ENCODE assay signal across 26 mouse cellular contexts in genomic region chr6:113034466-113034865, GRCm38 (mm10). TPM values are rescaled to one million over a fixed set of nuclear protein-coding genes. Genes with fewer than 3 reads are reported as not detected.
A peak's percentile ranks its signal among the peaks of the same experiment; 100 is the strongest.
DNase-seq lines count a peak whose midpoint lies in the region; ATAC-seq lines count a peak whose summit lies in the region.
"Had no signal": no experiment of that assay in that cellular context is flagged by ENCODE, and none has a peak within 500 bp of the region (broad histone marks: within the 10 kb centered on the region; RNA-seq: fewer than 3 reads in every experiment).

No protein-coding gene starts in this region.

- no peak for ATAC-seq in stomach, embryonic 15.5 days (ENCODE audit: insufficient read depth, low FRiP score, low read depth)
- ATAC-seq: forebrain, postnatal 0 days; hindbrain, embryonic 16.5 days had no signal

- H3K27ac ChIP-seq in stomach, embryonic 15.5 days, result peak overlapping the region; percentile 5; the same call in 1 of the 2 replicates
- H3K27ac ChIP-seq: heart, adult 2 months; liver, embryonic 15.5 days; midbrain, embryonic 12.5 days; neural tube, embryonic 12.5 days had no signal

- DNase-seq in heart, adult 11 months, result peak; percentile 54
- DNase-seq in heart, postnatal 4 days, result no peak
- peak; percentile 29 for DNase-seq in right cerebral cortex, adult 18-20 months
- DNase-seq in right cerebral cortex, postnatal 10 days (ENCODE audit: low spot score in 2 of 2), result no peak
- no peak for DNase-seq in ovary, postnatal 10 days (ENCODE audit: low spot score)
- DNase-seq in lung, postnatal 10 days, result no peak
- DNase-seq: adrenal gland, postnatal 14 days; cerebellum, adult 11-12 months; cerebellum, postnatal 10 days; forebrain, postnatal 0 days; gastrocnemius, postnatal 25 days; heart, adult 2 months; heart, postnatal 14 days; kidney, adult 8-10 months; kidney, postnatal 10 days; liver; lung, embryonic 14.5 days; right cerebral cortex, postnatal 25 days; thymus, adult 2 months; thymus, postnatal 36 days had no signal

- no peak overlapping the region for H3K4me2 ChIP-seq in stomach, embryonic 15.5 days
- H3K4me2 ChIP-seq: liver, embryonic 15.5 days; lung, embryonic 14.5 days; midbrain, embryonic 12.5 days; neural tube, embryonic 12.5 days had no signal

- H3K9me3 ChIP-seq in stomach, embryonic 15.5 days, result no peaks in the 10 kb centered on the region
- H3K9me3 ChIP-seq: liver, embryonic 15.5 days; midbrain, embryonic 12.5 days; neural tube, embryonic 12.5 days had no signal

- H3K27me3 ChIP-seq in stomach, embryonic 15.5 days (replicated peaks), result no peaks in the 10 kb centered on the region
- H3K27me3 ChIP-seq: liver, embryonic 15.5 days; neural tube, embryonic 12.5 days had no signal

- 70% methylated on average over 6 of the region's 6 CpGs for WGBS in stomach, embryonic 15.5 days

- no peak overlapping the region for H3K4me3 ChIP-seq in stomach, embryonic 15.5 days (replicated peaks)
- H3K4me3 ChIP-seq: heart, adult 2 months; liver, embryonic 15.5 days; midbrain, embryonic 12.5 days; myocyte; neural tube, embryonic 12.5 days had no signal

- H3K4me1 ChIP-seq in stomach, embryonic 15.5 days, result no peaks in the 10 kb centered on the region

- H3K36me3 ChIP-seq in stomach, embryonic 15.5 days, result no peaks in the 10 kb centered on the region
- H3K36me3 ChIP-seq: liver, embryonic 15.5 days; midbrain, embryonic 12.5 days; neural tube, embryonic 12.5 days had no signal

- H3K9ac ChIP-seq in stomach, embryonic 15.5 days, result no peak overlapping the region
- H3K9ac ChIP-seq: forebrain, postnatal 0 days; liver, embryonic 15.5 days; lung, embryonic 14.5 days; midbrain, embryonic 12.5 days; neural tube, embryonic 12.5 days had no signal

RNA-seq across cellular contexts. Expression of gene Thumpd3, which starts 11.6 kb away (rescaled TPM):
- total RNA-seq in heart, postnatal 4 days (2021), result 10 to 100 TPM; 21.4 to 24.5 TPM
- 52.1 and 52.3 TPM in 2 replicates for polyA plus RNA-seq in stomach, embryonic 15.5 days (2015; fragmentation: Nextera tagmentation; extraction: Ambion mirVana)

RNA-seq across cellular contexts. Expression of gene Setd5, which starts 42.7 kb away (rescaled TPM):
- 10 to 100 TPM; 90.1 to 91.8 TPM for total RNA-seq in heart, postnatal 4 days (2021)
- polyA plus RNA-seq in stomach, embryonic 15.5 days (2015; fragmentation: Nextera tagmentation; extraction: Ambion mirVana), result 70.3 and 72.2 TPM in 2 replicates

Comparison
In these comparisons a context has a peak if more than half of its experiments do, and no peak if none do; other contexts are left out.
1. DNase-seq: peak in heart, adult 11 months (single experiment) and right cerebral cortex, adult 18-20 months (single experiment); none in heart, postnatal 4 days (single experiment), right cerebral cortex, postnatal 10 days (0 of 2), ovary, postnatal 10 days (single experiment) and lung, postnatal 10 days (single experiment).